7 mouse cellular contexts compared by ENCODE assay signal in the genomic region with DNA sequence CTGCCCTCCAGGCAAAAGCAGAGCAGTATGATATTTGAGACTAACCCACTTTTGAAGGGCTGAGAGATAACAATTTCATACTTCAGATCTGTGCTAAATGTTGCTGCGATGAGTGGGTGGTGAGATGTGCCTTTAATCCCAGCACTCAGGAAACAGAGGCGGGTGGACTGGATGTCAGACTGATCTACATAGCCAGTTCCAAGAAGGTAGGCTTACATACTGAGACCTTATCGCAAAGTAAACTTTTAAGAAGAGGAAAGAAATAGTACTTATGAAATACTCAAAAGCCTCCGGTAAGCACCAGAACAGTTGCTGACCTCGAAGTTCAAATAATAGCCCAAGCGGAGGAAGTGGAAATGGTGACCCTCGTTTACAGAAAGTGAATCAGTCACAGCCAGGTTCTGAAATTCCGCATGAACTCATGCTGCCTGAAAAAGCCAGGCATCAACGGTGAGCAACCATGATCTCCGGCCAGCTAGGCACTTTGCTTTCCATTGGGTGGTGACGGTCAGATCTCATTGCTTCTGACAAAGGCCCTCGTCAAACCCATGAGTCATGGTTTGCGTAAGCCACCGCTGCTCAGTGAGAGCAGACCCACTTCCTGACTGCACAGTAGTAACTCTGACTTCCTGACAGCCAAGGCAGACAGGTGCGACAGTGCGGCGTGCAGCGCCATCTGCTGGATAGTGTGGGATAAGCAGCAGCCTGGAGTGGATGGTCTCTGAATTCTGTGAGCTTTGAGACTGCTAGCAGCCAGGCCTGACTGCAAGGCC. TPM values are rescaled to one million over a fixed set of nuclear protein-coding genes. Genes with fewer than 3 reads are reported as not detected.
DNase-seq lines count a peak whose midpoint lies in the region; ATAC-seq and TF ChIP-seq lines count a peak whose summit lies in the region.

No protein-coding gene starts in this region.

- H3K9me3 ChIP-seq in embryonic facial prominence, embryonic 11.5 days (replicated peaks; ENCODE audit: control insufficient read depth, low read length), result no peaks in the 10 kb centered on the region
- no peaks in the 10 kb centered on the region for H3K9me3 ChIP-seq in limb, embryonic 12.5 days
- no peaks in the 10 kb centered on the region for H3K9me3 ChIP-seq in midbrain, embryonic 15.5 days

- peak; percentile 100; the same call in 1 of the 2 replicates for TF ChIP-seq CTCF in kidney, adult 2 months (conservative IDR thresholded peaks at IDR 0.05; ENCODE audit: insufficient read depth, insufficient read length, low read depth, low read length)
- TF ChIP-seq CTCF in spleen, adult 2 months (IDR thresholded peaks at IDR 0.05; ENCODE audit: extremely low read depth, insufficient read depth, insufficient read length, insufficient replicate concordance), result peak; percentile 100

- H3K9ac ChIP-seq in embryonic facial prominence, embryonic 11.5 days (replicated peaks; ENCODE audit: low read length), result no peak overlapping the region; the same call in 1 of the 2 replicates
- H3K9ac ChIP-seq in limb, embryonic 12.5 days (replicated peaks), result no peak overlapping the region
- no peak overlapping the region for H3K9ac ChIP-seq in midbrain, embryonic 15.5 days

- peak overlapping the region; percentile 5 for H3K4me2 ChIP-seq in embryonic facial prominence, embryonic 11.5 days (ENCODE audit: low read depth, low read length)
- H3K4me2 ChIP-seq in limb, embryonic 12.5 days, result peak overlapping the region; percentile 49
- H3K4me2 ChIP-seq in midbrain, embryonic 15.5 days, result peak overlapping the region; percentile 48

- H3K4me3 ChIP-seq in embryonic facial prominence, embryonic 11.5 days (ENCODE audit: low read depth, low read length), result no peak overlapping the region
- H3K4me3 ChIP-seq in kidney, adult 2 months (ENCODE audit: insufficient read depth, low read depth, low read length), result peak overlapping the region; percentile 25
- peak overlapping the region; percentile 23 for H3K4me3 ChIP-seq in limb, embryonic 12.5 days (replicated peaks)
- H3K4me3 ChIP-seq in midbrain, embryonic 15.5 days, result peak overlapping the region; percentile 29
- H3K4me3 ChIP-seq in spleen, adult 2 months (ENCODE audit: extremely low read depth, insufficient read depth, insufficient read length), result peak overlapping the region; percentile 23; the same call in 1 of the 2 replicates

- H3K4me1 ChIP-seq in embryonic facial prominence, embryonic 11.5 days (ENCODE audit: control insufficient read depth, insufficient read depth, low read length), result no peaks in the 10 kb centered on the region
- H3K4me1 ChIP-seq in kidney, adult 2 months (ENCODE audit: control insufficient read depth, insufficient read depth, low read length), result peaks cover 7% of the 10 kb centered on the region; the same call in 1 of the 2 replicates
- H3K4me1 ChIP-seq in limb, embryonic 12.5 days (replicated peaks), result no peaks in the 10 kb centered on the region
- no peaks in the 10 kb centered on the region for H3K4me1 ChIP-seq in midbrain, embryonic 15.5 days
- H3K4me1 ChIP-seq in spleen, adult 2 months (ENCODE audit: control insufficient read depth, insufficient read depth, insufficient read length), result peaks cover 5% of the 10 kb centered on the region

- no peak for TF ChIP-seq POLR2A in kidney, adult 2 months (IDR thresholded peaks at IDR 0.05; ENCODE audit: low read depth, low read length)
- no peak for TF ChIP-seq POLR2A in spleen, adult 2 months (IDR thresholded peaks at IDR 0.05; ENCODE audit: low read depth, low read length)

- 31% methylated on average over 18 of the region's 18 CpGs for WGBS in embryonic facial prominence, embryonic 11.5 days
- WGBS in kidney, adult 2 months, result 14% methylated on average over 18 of the region's 18 CpGs
- WGBS in limb, embryonic 12.5 days, result 33% methylated on average over 18 of the region's 18 CpGs
- 33% methylated on average over 18 of the region's 18 CpGs for WGBS in midbrain, embryonic 15.5 days
- WGBS in spleen, adult 2 months, result 12% methylated on average over 18 of the region's 18 CpGs

- DNase-seq in adrenal gland, postnatal 14 days, result peak; percentile 95
- DNase-seq in embryonic facial prominence, embryonic 11.5 days (ENCODE audit: low spot score), result peak; percentile 86
- peak; percentile 90 to 94 for DNase-seq in heart, adult 18-20 months
- peak; percentile 96 for DNase-seq in kidney, adult 2 months
- peak; percentile 81 to 88 for DNase-seq in spleen, adult 2 months (ENCODE audit: low read depth in 1 of 2, low spot score in 2 of 2)

- peak; percentile 96 for ATAC-seq in embryonic facial prominence, embryonic 11.5 days (replicated peaks; ENCODE audit: insufficient number of reproducible peaks, low FRiP score, low TSS enrichment, low read depth)
- peak; percentile 94 for ATAC-seq in limb, embryonic 12.5 days (ENCODE audit: insufficient number of reproducible peaks, insufficient read depth, low FRiP score, low TSS enrichment, low read depth)
- peak; percentile 99 for ATAC-seq in midbrain, embryonic 15.5 days (replicated peaks)

- H3K36me3 ChIP-seq in embryonic facial prominence, embryonic 11.5 days (replicated peaks; ENCODE audit: control insufficient read depth, insufficient read depth, low read depth, low read length), result no peaks in the 10 kb centered on the region
- H3K36me3 ChIP-seq in kidney, adult 2 months (ENCODE audit: control insufficient read depth, insufficient read depth, low read length), result no peaks in the 10 kb centered on the region
- no peaks in the 10 kb centered on the region for H3K36me3 ChIP-seq in limb, embryonic 12.5 days
- H3K36me3 ChIP-seq in midbrain, embryonic 15.5 days (replicated peaks), result no peaks in the 10 kb centered on the region
- H3K36me3 ChIP-seq in spleen, adult 2 months (ENCODE audit: control insufficient read depth, insufficient read depth, low read length), result no peaks in the 10 kb centered on the region

- no peaks in the 10 kb centered on the region for H3K27me3 ChIP-seq in embryonic facial prominence, embryonic 11.5 days (ENCODE audit: control insufficient read depth, insufficient read depth, low read length)
- H3K27me3 ChIP-seq in kidney, adult 2 months (replicated peaks; ENCODE audit: control insufficient read depth, insufficient read depth, low read length), result no peaks in the 10 kb centered on the region
- no peaks in the 10 kb centered on the region for H3K27me3 ChIP-seq in limb, embryonic 12.5 days
- H3K27me3 ChIP-seq in midbrain, embryonic 15.5 days (replicated peaks), result no peaks in the 10 kb centered on the region
- no peaks in the 10 kb centered on the region for H3K27me3 ChIP-seq in spleen, adult 2 months (ENCODE audit: control insufficient read depth, insufficient read depth, low read length)

- no peak overlapping the region for H3K27ac ChIP-seq in embryonic facial prominence, embryonic 11.5 days (replicated peaks; ENCODE audit: low read depth, low read length)
- no peak overlapping the region for H3K27ac ChIP-seq in kidney, adult 2 months (ENCODE audit: insufficient read depth, low read depth, low read length)
- no peak overlapping the region for H3K27ac ChIP-seq in limb, embryonic 12.5 days
- H3K27ac ChIP-seq in midbrain, embryonic 15.5 days, result no peak overlapping the region
- H3K27ac ChIP-seq in spleen, adult 2 months (ENCODE audit: insufficient read depth, low read length), result no peak overlapping the region

RNA-seq across cellular contexts. Expression of gene Glrx, which starts 42.1 kb away (rescaled TPM):
- total RNA-seq in adrenal gland, postnatal 14 days (2021), result 27.9 and 28.8 TPM in 2 replicates
- polyA plus RNA-seq in embryonic facial prominence, embryonic 11.5 days (2014; fragmentation: Nextera tagmentation; extraction: Ambion mirVana), result 34.0 TPM in 2 replicates
- 10 to 100 TPM; 36.9 to 41.4 TPM for total RNA-seq in heart, adult 18-20 months (2021)
- 47.1 and 56.4 TPM in 2 replicates for polyA plus RNA-seq in kidney, adult 2 months (2012; rRNA removed)
- polyA plus RNA-seq in limb, embryonic 12.5 days (2016; fragmentation: Nextera tagmentation; extraction: Ambion mirVana), result 30.9 and 31.2 TPM in 2 replicates
- 43.4 and 44.4 TPM in 2 replicates for polyA plus RNA-seq in midbrain, embryonic 15.5 days (2015; fragmentation: Nextera tagmentation; extraction: Ambion mirVana)
- polyA plus RNA-seq in spleen, adult 2 months (2012; rRNA removed), result 13.9 and 15.9 TPM in 2 replicates
